Mouse (Mus musculus): ENCODE results near the gene Ambra1.

GRCm38 (mm10) chr2:91718276-91718675, 11.7 kb upstream of the Ambra1 start:
- TF ChIP-seq POLR2A (IDR thresholded peaks at IDR 0.05; ENCODE audit: borderline replicate concordance, control insufficient read depth, low read depth, low read length) (no peak), CTCF (IDR thresholded peaks at IDR 0.05; ENCODE audit: control insufficient read depth, insufficient read depth, low read length) (no peak)

Measured in bone marrow, adult 2 months (tissue).